Mouse (Mus musculus) liver, embryonic 14.5 days (tissue): ENCODE results near the gene Elavl3. TPM values are rescaled to one million over a fixed set of nuclear protein-coding genes. Genes with fewer than 3 reads are reported as not detected.
A peak's percentile ranks its signal among the peaks of the same experiment; 100 is the strongest.

ENCODE experiments used
- ATAC-seq: fragments of 200-750 bp; cut with Nextera tagmentation; 2 replicates; pipeline ENCODE4 v1.8.0; 2017; ENCODE audit warnings: moderate number of reproducible peaks, mild to moderate bottlenecking, moderate library complexity; ENCODE audit not compliant: insufficient read depth
- DNase-seq, 3 experiments: peaks; one replicate each; pipeline ENCODE4 v3.0.0-alpha.2; 2012 to 2013; ENCODE audit warnings: low read depth in 3 of 3, low spot score in 3 of 3
- H3K27ac ChIP-seq: fragments of 300-500 bp; sonication (generic); 2 replicates; pipeline ENCODE4 v1.5.1; 2014; ENCODE audit warnings: moderate library complexity, mild to moderate bottlenecking, control low read depth, inconsistent platforms
- H3K27me3 ChIP-seq: fragments of 300-500 bp; sonication (generic); 2 replicates; pipeline ENCODE4 v1.6.1; 2014; ENCODE audit warnings: mild to moderate bottlenecking, low read length, moderate library complexity; ENCODE audit not compliant: control insufficient read depth, insufficient read depth
- H3K36me3 ChIP-seq: fragments of 300-500 bp; sonication (generic); replicated peaks from 2 replicates; pipeline ENCODE4 v1.6.1; 2014; ENCODE audit warnings: low read depth; ENCODE audit not compliant: control insufficient read depth, insufficient read depth
- H3K4me1 ChIP-seq, 2 experiments: fragments of 200-500 bp in 1 of 2; fragments of 300-500 bp in 1 of 2; sonication (generic) in 1 of 2; replicated peaks; 2 replicates each; pipeline ENCODE4 v1.6.1; 2012 to 2014; ENCODE audit warnings: antibody characterized with exemption in 1 of 2, inconsistent platforms in 1 of 2, low read length in 1 of 2; ENCODE audit not compliant: control insufficient read depth in 2 of 2, insufficient read depth in 2 of 2
- H3K4me2 ChIP-seq: fragments of 300-500 bp; sonication (generic); 2 replicates; pipeline ENCODE4 v1.6.1; 2014; ENCODE audit warnings: low read depth, mild to moderate bottlenecking, control low read depth, moderate library complexity
- H3K4me3 ChIP-seq, 2 experiments: fragments of 200-500 bp in 1 of 2; fragments of 300-500 bp in 1 of 2; sonication (generic) in 1 of 2; 2 replicates each; pipeline ENCODE4 v1.5.1; 2012 to 2014; ENCODE audit warnings: low read depth in 2 of 2, low read length in 2 of 2, mild to moderate bottlenecking in 2 of 2, control low read depth in 1 of 2, inconsistent platforms in 1 of 2, moderate library complexity in 1 of 2; ENCODE audit not compliant: insufficient read depth in 1 of 2
- H3K9ac ChIP-seq: fragments of 300-500 bp; sonication (generic); replicated peaks from 2 replicates; pipeline ENCODE4 v1.6.1; 2014; ENCODE audit warnings: mild to moderate bottlenecking, control low read depth, moderate library complexity
- H3K9me3 ChIP-seq: fragments of 300-500 bp; sonication (generic); 2 replicates; pipeline ENCODE4 v1.6.1; 2016; ENCODE audit warnings: low read length, mixed read lengths; ENCODE audit not compliant: control insufficient read depth
- CTCF ChIP-seq: IDR thresholded peaks from 2 replicates; pipeline ENCODE4 v1.5.1; 2016; ENCODE audit warnings: antibody characterized with exemption, low read depth, control low read depth
- EP300 ChIP-seq: IDR thresholded peaks from 2 replicates; pipeline ENCODE4 v1.6.1; 2016; ENCODE audit warnings: antibody characterized with exemption, low read depth
- WGBS: fragments of 180-500 bp; shearing (Covaris S2); extraction: QIAGEN DNeasy Blood & Tissue Kit; methylation state at CpG from one replicate; pipeline ENCODE4 v1.1.7; 2014; ENCODE audit not compliant: insufficient replicate concordance; 5-methylcytosine and 5-hydroxymethylcytosine counted together
- polyA plus RNA-seq, 2 experiments: library from polyadenylated mRNA; depleted of rRNA in 1 of 2; stranded (reverse) in 1 of 2; unstranded in 1 of 2; fragments of >200 nt; fragmentation: Nextera tagmentation in 1 of 2; extraction: Ambion mirVana in 1 of 2; gene quantifications; 2 replicates each; pipeline versions ENCODE4 v1.2.1 to v1.2.3; 2012 to 2014

Gene Elavl3
- polyA plus RNA-seq, 2 experiments = 0.01 TPM; not detected in 1

GRCm38 (mm10) chr9:22016245-22016644, 35.6 kb downstream of the Elavl3 start:
- H3K4me3 ChIP-seq = no peak overlapping the region
- TF ChIP-seq EP300 (no peak), CTCF (no peak)
- no peak overlapping the region for H3K27ac ChIP-seq
- peaks cover 0 to 2% of the 10 kb centered on the region in 2 experiments; a peak in 1 of 4 replicates for H3K4me1 ChIP-seq
- no peak overlapping the region for H3K4me2 ChIP-seq
- 59% methylated on average over 10 of the region's 10 CpGs for WGBS
- peaks cover 17% of the 10 kb centered on the region for H3K36me3 ChIP-seq
- no peaks in the 10 kb centered on the region for H3K27me3 ChIP-seq
- H3K9ac ChIP-seq = no peak overlapping the region
- DNase-seq (no peak), ATAC-seq (no peak)
- no peaks in the 10 kb centered on the region for H3K9me3 ChIP-seq

GRCm38 (mm10) chr9:22012731-22013130, 39.1 kb downstream of the Elavl3 start:
- Histone ChIP-seq H3K4me3 (no peak overlapping the region), H3K36me3 (peaks cover 33% of the 10 kb centered on the region), H3K27ac (no peak overlapping the region), H3K27me3 (no peaks in the 10 kb centered on the region), H3K9me3 (no peaks in the 10 kb centered on the region), H3K9ac (no peak overlapping the region), H3K4me2 (no peak overlapping the region), H3K4me1 (peaks cover 0 to 2% of the 10 kb centered on the region in 2 experiments; a peak in 1 of 4 replicates)
- ATAC-seq = no peak
- TF ChIP-seq CTCF (no peak), EP300 (no peak)
- DNase-seq = no peak
- WGBS = 84% methylated on average over 13 of the region's 13 CpGs

GRCm38 (mm10) chr9:22011055-22011454, 40.8 kb downstream of the Elavl3 start:
- Histone ChIP-seq H3K4me3 (no peak overlapping the region), H3K4me1 (no peaks in the 10 kb centered on the region), H3K27me3 (no peaks in the 10 kb centered on the region), H3K4me2 (no peak overlapping the region), H3K9ac (no peak overlapping the region), H3K9me3 (no peaks in the 10 kb centered on the region), H3K36me3 (peaks cover 38% of the 10 kb centered on the region), H3K27ac (no peak overlapping the region)
- ATAC-seq = no peak
- WGBS = 59% methylated on average over 5 of the region's 5 CpGs
- no peak for DNase-seq
- TF ChIP-seq EP300 (no peak), CTCF (no peak)

- 82% methylated on average over 12 of the region's 12 CpGs for WGBS
- Histone ChIP-seq H3K9me3 (no peaks in the 10 kb centered on the region), H3K4me1 (peaks cover 9 to 10% of the 10 kb centered on the region in 2 experiments), H3K27me3 (no peaks in the 10 kb centered on the region; the same call in 1 of the 2 replicates), H3K4me2 (no peak overlapping the region), H3K27ac (no peak overlapping the region), H3K9ac (no peak overlapping the region), H3K36me3 (peaks cover 26% of the 10 kb centered on the region), H3K4me3 (no peak overlapping the region)
- no peak for ATAC-seq
- no peak for DNase-seq
- TF ChIP-seq EP300 = no peak
- no peak for TF ChIP-seq CTCF
Measured at GRCm38 (mm10) chr9:22004546-22004945, 47.3 kb downstream of the Elavl3 start.

- Histone ChIP-seq H3K9ac (peak overlapping the region; percentile 75), H3K4me1 (peaks cover 9 to 10% of the 10 kb centered on the region in 2 experiments), H3K27ac (peak overlapping the region; percentile 69), H3K27me3 (no peaks in the 10 kb centered on the region; the same call in 1 of the 2 replicates), H3K4me3 (peak overlapping the region; percentile 88 to 95), H3K9me3 (no peaks in the 10 kb centered on the region), H3K36me3 (peaks cover 16% of the 10 kb centered on the region), H3K4me2 (peak overlapping the region; percentile 93)
- TF ChIP-seq CTCF (no peak), EP300 (no peak)
- ATAC-seq (peak; percentile 29; the same call in 1 of the 2 replicates), DNase-seq (peak; percentile 20 to 46 (median 41))
- under 1% methylated on average over 18 of the region's 18 CpGs for WGBS
Measured at GRCm38 (mm10) chr9:22003163-22003554, 48.7 kb downstream of the Elavl3 start.
